Comparison of ENCODE assay signal across 16 mouse cellular contexts in genomic region chr12:107285622-107286021, GRCm38 (mm10).
"Had no signal": no experiment of that assay in that cellular context is flagged by ENCODE, and none has a peak within 500 bp of the region (broad histone marks: within the 10 kb centered on the region; RNA-seq: fewer than 3 reads in every experiment).

No protein-coding gene starts in this region.

- H3K9me3 ChIP-seq: kidney, embryonic 15.5 days; limb, embryonic 12.5 days; liver, embryonic 13.5 days; lung, embryonic 15.5 days; midbrain, embryonic 13.5 days; neural tube, embryonic 13.5 days had no signal

- DNase-seq: kidney, adult 2 months; kidney, postnatal 14 days; liver; liver, embryonic 13.5 days; liver, postnatal 0 days; lung, postnatal 14 days; retina, postnatal 1 day; thymus, postnatal 4 days had no signal

- H3K4me1 ChIP-seq: kidney, embryonic 15.5 days; liver, embryonic 13.5 days; lung, embryonic 15.5 days; megakaryocyte, embryonic 14.5 days had no signal

- H3K4me2 ChIP-seq: kidney, embryonic 15.5 days; limb, embryonic 12.5 days; liver, embryonic 13.5 days; lung, embryonic 15.5 days; midbrain, embryonic 13.5 days; neural tube, embryonic 13.5 days had no signal

- ATAC-seq: liver, postnatal 0 days; midbrain, embryonic 13.5 days had no signal

- H3K4me3 ChIP-seq: kidney, embryonic 15.5 days; left cerebral cortex, adult 2 months; limb, embryonic 12.5 days; liver, embryonic 13.5 days; lung, embryonic 15.5 days; megakaryocyte, embryonic 14.5 days; midbrain, embryonic 13.5 days; neural tube, embryonic 13.5 days had no signal

- H3K36me3 ChIP-seq: kidney, embryonic 15.5 days; limb, embryonic 12.5 days; liver, embryonic 13.5 days; lung, embryonic 15.5 days; midbrain, embryonic 13.5 days; neural tube, embryonic 13.5 days had no signal

- H3K27ac ChIP-seq: kidney, embryonic 15.5 days; left cerebral cortex, adult 2 months; limb, embryonic 12.5 days; liver, embryonic 13.5 days; lung, embryonic 15.5 days; macrophage; midbrain, embryonic 13.5 days; neural tube, embryonic 13.5 days had no signal

- H3K9ac ChIP-seq: kidney, embryonic 15.5 days; limb, embryonic 12.5 days; liver, embryonic 13.5 days; liver, postnatal 0 days; lung, embryonic 15.5 days; midbrain, embryonic 13.5 days; neural tube, embryonic 13.5 days had no signal

- H3K27me3 ChIP-seq: kidney, embryonic 15.5 days; liver, embryonic 13.5 days; lung, embryonic 15.5 days; megakaryocyte, embryonic 14.5 days; midbrain, embryonic 13.5 days; neural tube, embryonic 13.5 days had no signal
